Mouse (Mus musculus): ENCODE measurements around the gene Fcgr1. TPM values are rescaled to one million over a fixed set of nuclear protein-coding genes. Genes with fewer than 3 reads are reported as not detected.
A peak's percentile ranks its signal among the peaks of the same experiment; 100 is the strongest.
"Not testable (repeated sequence)": the region's sequence is repeated elsewhere in the genome, so short reads cannot be mapped to it uniquely, and the experiment has no call there.

Gene Fcgr1
- 1.3 and 2.1 TPM in 2 replicates for polyA plus RNA-seq (2012; ENCODE audit: insufficient read depth, insufficient read length, missing spikeins)

DNA sequence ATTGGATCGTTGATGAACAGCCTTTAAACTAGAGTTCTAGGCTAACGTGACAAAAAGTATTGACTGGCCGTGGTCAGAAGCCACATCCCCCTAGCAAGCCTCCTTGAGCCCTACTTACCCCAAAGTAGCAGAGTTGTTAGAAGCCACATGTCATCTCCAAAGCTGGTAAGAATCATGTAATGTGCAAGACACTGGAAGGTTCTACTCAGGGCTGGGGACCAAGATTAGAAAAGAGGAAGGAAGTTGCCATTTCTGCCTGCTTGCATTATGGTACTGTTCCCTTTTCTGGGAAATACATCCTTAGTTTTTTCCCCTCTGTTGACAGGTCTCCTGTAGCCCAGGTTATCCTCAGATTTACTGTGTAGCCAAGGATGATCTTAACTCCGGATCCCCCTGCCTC is at the start of gene Fcgr1:
Fcgr1 (minus strand) TSS at position 183 of the 400 bp plus-strand sequence.
- peak within 1 kb of the TSS; percentile 46 for H3K27ac ChIP-seq (replicated peaks; ENCODE audit: low read depth, low read length)
- H3K4me1 ChIP-seq (ENCODE audit: control insufficient read depth, insufficient read depth, insufficient read length, low read length): no peaks in the 10 kb centered on the region
- H3K4me3 ChIP-seq (ENCODE audit: insufficient read depth, low read depth, low read length): peak within 1 kb of the TSS; percentile 40

DNA sequence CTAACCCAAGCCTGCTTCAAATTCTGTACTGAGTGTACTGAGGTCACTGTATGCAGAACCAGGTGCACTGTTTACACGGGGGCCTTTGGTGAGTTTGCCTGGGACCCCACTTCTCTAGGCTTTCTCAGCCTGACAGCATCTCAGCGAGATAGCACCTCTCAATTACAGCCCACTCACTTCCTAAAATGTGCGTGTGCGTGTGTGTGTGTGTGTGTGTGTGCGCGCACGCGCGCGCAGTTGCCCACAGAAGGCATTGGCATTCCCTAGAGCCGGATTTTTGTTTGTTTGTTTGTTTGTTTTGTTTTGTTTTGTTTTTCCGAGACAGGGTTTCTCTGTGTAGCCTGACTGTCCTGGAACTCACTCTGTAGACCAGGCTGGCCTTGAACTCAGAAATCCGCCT is 48.9 kb upstream of the Fcgr1 start:
- H3K4me3 ChIP-seq (ENCODE audit: insufficient read depth, low read depth, low read length); H3K4me1 ChIP-seq (ENCODE audit: control insufficient read depth, insufficient read depth, insufficient read length, low read length); H3K27ac ChIP-seq (replicated peaks; ENCODE audit: low read depth, low read length): not testable (repeated sequence)

- not testable (repeated sequence) for H3K27ac ChIP-seq (replicated peaks; ENCODE audit: low read depth, low read length)
These were observed 48.3 kb upstream of the Fcgr1 start for GRCm38 (mm10) chr3:96342100-96342499.

DNA sequence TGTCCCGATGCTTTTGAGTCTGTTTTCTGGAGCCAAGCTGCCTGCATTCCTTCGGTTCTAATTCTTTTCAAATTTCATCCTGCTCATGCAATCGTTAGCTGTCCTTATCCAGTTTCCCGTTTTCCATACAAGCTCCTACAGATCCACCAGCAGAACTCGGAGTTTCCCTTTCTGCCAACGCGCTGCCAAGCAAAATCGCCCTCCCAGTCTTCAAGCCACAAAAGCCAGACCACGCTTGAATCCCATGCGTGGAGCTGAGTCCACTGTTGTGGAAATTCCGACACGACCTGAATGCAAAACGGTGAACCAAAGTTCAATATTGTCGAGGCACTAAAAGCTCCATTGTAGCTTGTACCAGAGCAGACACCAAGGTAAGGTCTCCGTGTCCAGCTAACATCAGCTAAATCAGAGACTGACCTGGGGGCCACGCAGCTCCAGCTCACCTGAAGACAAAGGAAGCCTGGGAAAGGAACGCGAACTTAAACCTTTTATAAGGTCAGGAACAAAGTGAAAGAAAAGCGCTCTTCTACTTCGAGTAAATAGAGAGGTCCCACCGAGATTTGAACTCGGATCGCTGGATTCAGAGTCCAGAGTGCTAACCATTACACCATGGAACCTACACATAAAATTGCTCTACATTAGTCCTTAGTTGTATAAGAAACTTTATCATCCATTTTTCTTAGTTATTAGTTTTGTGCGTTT is 47.0 kb upstream of the Fcgr1 start:
- H3K4me3 ChIP-seq (ENCODE audit: insufficient read depth, low read depth, low read length): no peak overlapping the region
- no peaks in the 10 kb centered on the region for H3K4me1 ChIP-seq (ENCODE audit: control insufficient read depth, insufficient read depth, insufficient read length, low read length)
- no peak overlapping the region for H3K27ac ChIP-seq (replicated peaks; ENCODE audit: low read depth, low read length)

More at GRCm38 (mm10) chr3:96342100-96342499, 48.3 kb upstream of the Fcgr1 start:
- not testable (repeated sequence) for H3K4me1 ChIP-seq (ENCODE audit: control insufficient read depth, insufficient read depth, insufficient read length, low read length); H3K4me3 ChIP-seq (ENCODE audit: insufficient read depth, low read depth, low read length)

DNA sequence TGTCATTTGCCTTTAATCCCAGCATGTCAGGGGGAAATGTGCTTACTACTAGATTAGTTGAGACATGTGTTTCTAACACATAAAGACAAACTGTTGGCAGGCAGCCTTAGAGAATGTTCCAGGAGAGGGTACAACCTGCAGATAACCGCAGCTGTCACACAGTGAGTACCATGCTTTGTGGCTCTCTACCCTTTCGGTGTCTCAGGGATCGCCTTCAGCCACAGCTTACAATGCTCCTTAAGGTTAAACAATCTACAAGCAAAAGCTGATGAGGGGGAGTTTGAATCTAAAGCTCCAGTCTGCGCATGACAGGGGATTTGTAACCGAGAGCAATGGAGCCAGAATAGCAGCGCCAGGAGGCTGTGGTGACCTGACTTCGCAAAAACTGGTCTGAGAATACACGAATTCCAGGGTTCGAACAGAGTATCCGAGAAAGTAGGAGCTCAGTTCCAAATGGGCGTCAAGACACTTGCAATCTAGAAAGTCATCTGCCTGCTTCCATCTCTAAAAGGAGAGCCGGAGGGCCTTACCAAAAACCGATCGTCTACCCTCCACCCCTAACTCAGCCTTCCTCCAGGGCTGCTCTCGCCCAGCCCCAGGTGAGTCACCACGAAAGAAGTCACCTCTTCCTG is 45.2 kb upstream of the Fcgr1 start:
- Histone ChIP-seq H3K4me1 (ENCODE audit: control insufficient read depth, insufficient read depth, insufficient read length, low read length) (no peaks in the 10 kb centered on the region), H3K27ac (replicated peaks; ENCODE audit: low read depth, low read length) (no peak overlapping the region), H3K4me3 (ENCODE audit: insufficient read depth, low read depth, low read length) (no peak overlapping the region)

GRCm38 (mm10) chr3:96338043-96338442 is 44.3 kb upstream of the Fcgr1 start:
- no peaks in the 10 kb centered on the region for H3K4me1 ChIP-seq (ENCODE audit: control insufficient read depth, insufficient read depth, insufficient read length, low read length)
- no peak overlapping the region for H3K27ac ChIP-seq (replicated peaks; ENCODE audit: low read depth, low read length)
- no peak overlapping the region for H3K4me3 ChIP-seq (ENCODE audit: insufficient read depth, low read depth, low read length)

GRCm38 (mm10) chr3:96337269-96337668 is 43.5 kb upstream of the Fcgr1 start:
- Histone ChIP-seq H3K27ac (replicated peaks; ENCODE audit: low read depth, low read length) (no peak overlapping the region), H3K4me1 (ENCODE audit: control insufficient read depth, insufficient read depth, insufficient read length, low read length) (no peaks in the 10 kb centered on the region), H3K4me3 (ENCODE audit: insufficient read depth, low read depth, low read length) (no peak overlapping the region)

GRCm38 (mm10) chr3:96336636-96337035 is 42.9 kb upstream of the Fcgr1 start:
- Histone ChIP-seq H3K4me1 (ENCODE audit: control insufficient read depth, insufficient read depth, insufficient read length, low read length) (no peaks in the 10 kb centered on the region), H3K27ac (replicated peaks; ENCODE audit: low read depth, low read length) (no peak overlapping the region), H3K4me3 (ENCODE audit: insufficient read depth, low read depth, low read length) (no peak overlapping the region)

- Histone ChIP-seq H3K27ac (replicated peaks; ENCODE audit: low read depth, low read length) (no peak overlapping the region), H3K4me3 (ENCODE audit: insufficient read depth, low read depth, low read length) (no peak overlapping the region), H3K4me1 (ENCODE audit: control insufficient read depth, insufficient read depth, insufficient read length, low read length) (no peaks in the 10 kb centered on the region)
These were observed 41.8 kb upstream of the Fcgr1 start for GRCm38 (mm10) chr3:96335591-96335990.

DNA sequence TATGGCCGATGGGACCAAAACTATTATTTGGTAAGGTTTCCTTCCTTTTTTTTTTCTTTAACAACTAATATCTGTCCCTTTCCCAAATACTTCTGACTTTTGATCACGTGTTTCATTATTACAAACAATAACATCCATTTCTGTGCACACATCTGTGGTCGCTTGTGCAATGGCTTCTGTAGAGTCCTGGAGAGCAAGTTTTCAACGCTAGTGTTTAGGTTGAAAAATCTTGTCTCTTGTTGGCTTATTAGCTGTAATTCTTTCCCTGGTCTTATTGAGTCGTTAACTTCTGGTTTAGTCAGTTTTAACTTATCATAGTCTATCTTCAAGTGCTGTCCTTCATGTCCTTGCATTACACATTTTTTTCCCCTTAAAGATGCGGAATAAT is 41.4 kb upstream of the Fcgr1 start:
- H3K4me3 ChIP-seq (ENCODE audit: insufficient read depth, low read depth, low read length): no peak overlapping the region
- no peaks in the 10 kb centered on the region for H3K4me1 ChIP-seq (ENCODE audit: control insufficient read depth, insufficient read depth, insufficient read length, low read length)
- no peak overlapping the region for H3K27ac ChIP-seq (replicated peaks; ENCODE audit: low read depth, low read length)

GRCm38 (mm10) chr3:96334175-96335162 is 40.7 kb upstream of the Fcgr1 start:
- Histone ChIP-seq H3K4me3 (ENCODE audit: insufficient read depth, low read depth, low read length) (peak overlapping the region; percentile 22; the same call in 1 of the 2 replicates), H3K27ac (replicated peaks; ENCODE audit: low read depth, low read length) (no peak overlapping the region), H3K4me1 (ENCODE audit: control insufficient read depth, insufficient read depth, insufficient read length, low read length) (no peaks in the 10 kb centered on the region)

DNA sequence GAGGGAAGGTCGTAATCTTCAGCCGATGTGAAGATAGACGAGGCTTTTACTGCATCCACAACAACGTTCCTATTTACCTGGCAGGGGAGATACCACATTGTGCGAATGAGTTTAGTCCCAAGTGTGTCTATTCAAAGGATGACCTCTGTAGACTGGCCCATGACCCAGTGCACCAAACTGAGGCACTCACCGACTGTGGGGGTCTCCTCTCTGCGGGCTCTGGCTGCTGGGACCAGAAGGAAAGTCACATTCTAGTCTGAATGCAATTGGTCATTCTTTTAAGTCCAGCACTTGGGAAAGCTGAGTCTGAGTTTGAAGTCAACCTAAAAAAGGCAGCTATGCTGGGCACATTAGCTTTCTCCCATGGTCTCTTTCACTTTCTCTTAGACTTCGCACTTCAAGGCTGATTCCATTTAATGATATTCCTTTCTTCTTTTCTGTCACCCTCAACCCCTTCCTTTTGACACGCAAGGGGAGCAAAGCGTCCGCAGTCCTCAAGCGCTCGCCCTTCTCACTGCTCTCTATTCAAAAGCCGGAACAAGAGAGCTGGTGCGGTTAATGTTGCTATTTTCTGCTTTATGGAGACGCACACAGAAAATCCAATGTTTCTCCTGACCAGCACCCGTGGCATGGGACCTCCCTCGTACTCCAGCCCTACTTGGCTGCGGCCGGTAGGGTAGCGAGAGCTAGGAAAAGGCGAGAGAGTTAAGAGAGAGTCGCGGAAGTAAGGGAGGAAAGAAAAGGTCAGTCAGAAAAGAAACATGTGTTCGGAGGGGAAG is 39.8 kb upstream of the Fcgr1 start:
- Histone ChIP-seq H3K27ac (replicated peaks; ENCODE audit: low read depth, low read length) (no peak overlapping the region), H3K4me3 (ENCODE audit: insufficient read depth, low read depth, low read length) (peak overlapping the region; percentile 22; the same call in 1 of the 2 replicates), H3K4me1 (ENCODE audit: control insufficient read depth, insufficient read depth, insufficient read length, low read length) (no peaks in the 10 kb centered on the region)

DNA sequence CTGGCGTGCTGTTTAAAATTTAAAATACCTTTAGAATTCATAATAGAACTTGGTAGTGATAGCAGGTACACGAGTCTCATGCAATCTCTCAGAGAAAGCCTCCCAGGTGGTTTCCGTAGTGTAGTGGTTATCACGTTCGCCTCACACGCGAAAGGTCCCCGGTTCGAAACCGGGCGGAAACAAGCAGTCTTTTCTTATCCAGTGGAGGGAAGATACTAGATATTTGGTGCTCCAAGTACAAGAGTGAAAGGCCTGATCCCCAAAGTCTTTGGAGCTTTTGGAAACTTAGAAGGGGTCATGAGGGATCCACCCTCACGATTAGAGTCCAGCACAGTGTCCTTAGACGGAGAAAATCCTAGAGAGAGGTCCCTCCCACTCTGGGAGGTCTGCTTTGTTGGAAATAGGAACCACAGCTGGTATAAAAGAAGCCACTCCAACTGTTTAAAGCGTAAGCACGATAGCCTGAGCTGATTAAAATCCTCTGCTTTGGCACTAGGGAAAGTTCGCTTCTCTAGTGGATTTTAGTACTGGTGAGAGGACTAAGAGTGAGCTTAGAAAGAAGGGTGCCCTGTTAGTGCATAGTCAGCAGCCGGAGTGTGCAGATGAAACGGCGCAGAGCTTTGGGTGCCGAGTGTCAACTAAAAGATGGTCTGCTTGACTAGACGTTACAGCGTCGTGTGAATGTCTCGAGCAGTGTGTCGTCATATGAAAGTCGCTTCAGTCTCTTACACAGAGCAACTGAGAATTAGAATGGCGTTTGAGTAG is 39.0 kb upstream of the Fcgr1 start:
- Histone ChIP-seq H3K4me3 (ENCODE audit: insufficient read depth, low read depth, low read length) (0 out of 2 replicates have a peak overlapping the region, but pooled peaks have one; percentile 22), H3K27ac (replicated peaks; ENCODE audit: low read depth, low read length) (no peak overlapping the region)

DNA sequence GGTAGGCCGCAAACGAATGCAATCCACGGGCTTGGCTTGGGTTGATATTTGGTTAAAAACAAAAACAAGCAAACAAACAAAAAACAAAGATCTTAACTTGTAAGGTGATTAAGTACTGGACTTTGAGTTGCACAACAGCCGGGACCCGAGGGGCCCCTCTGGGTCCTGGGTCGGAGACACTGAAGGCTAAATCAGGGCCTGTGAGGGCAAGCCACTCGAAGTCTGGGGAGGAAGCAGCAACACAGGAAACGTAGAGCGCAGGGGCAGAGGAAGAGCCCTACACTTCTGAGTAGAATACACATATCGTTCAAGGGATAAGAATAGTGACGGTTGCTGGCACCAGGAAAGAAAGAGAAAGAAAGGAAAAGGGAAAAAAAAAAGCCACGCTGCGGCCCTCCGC is 38.2 kb upstream of the Fcgr1 start:
- Histone ChIP-seq H3K27ac (replicated peaks; ENCODE audit: low read depth, low read length) (no peak overlapping the region), H3K4me1 (ENCODE audit: control insufficient read depth, insufficient read depth, insufficient read length, low read length) (no peaks in the 10 kb centered on the region), H3K4me3 (ENCODE audit: insufficient read depth, low read depth, low read length) (no peak overlapping the region)

More for the DNA sequence above, 39.0 kb upstream of the Fcgr1 start:
- no peaks in the 10 kb centered on the region for H3K4me1 ChIP-seq (ENCODE audit: control insufficient read depth, insufficient read depth, insufficient read length, low read length)

Measured in brown adipose tissue, adult 24 weeks (tissue).